Mouse (Mus musculus): ENCODE measurements around the gene Tor2a. TPM values are rescaled to one million over a fixed set of nuclear protein-coding genes. Genes with fewer than 3 reads are reported as not detected.
A peak's percentile ranks its signal among the peaks of the same experiment; 100 is the strongest.

The Tor2a gene
- polyA plus RNA-seq, 1 experiment from 2014 or later = 67.0 TPM

DNA sequence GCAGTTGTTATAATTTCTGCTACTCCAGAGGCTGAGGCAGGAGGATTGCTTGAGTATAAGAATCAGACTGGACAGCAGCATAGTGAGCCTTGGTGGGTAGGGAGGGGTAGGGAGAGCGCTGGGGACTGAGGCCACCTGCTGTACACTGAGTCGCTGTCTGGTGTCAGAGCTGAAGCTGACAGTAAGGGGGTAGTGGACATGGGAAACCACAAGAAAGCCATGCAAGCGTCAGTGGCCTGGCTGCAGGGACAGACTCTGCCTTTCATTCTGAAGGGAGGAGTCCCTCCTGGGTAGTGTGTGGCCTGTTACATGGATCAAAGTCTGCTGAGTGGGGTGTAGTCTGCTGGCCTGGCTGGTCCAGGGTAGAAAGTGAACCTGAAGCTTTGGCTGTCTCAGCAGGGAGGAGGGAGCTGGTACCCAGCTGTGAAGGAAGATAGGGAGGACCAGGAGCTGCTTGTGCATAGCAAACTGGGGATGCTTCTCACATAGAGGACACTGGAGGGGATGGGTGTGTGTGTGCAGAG, 20.7 kb upstream of the Tor2a start:
- Histone ChIP-seq H3K4me3 (replicated peaks; ENCODE audit: low read length) (no peak overlapping the region), H3K27me3 (ENCODE audit: control insufficient read depth, insufficient read depth, low read length) (no peaks in the 10 kb centered on the region), H3K36me3 (ENCODE audit: control insufficient read depth, insufficient read depth, low read length) (no peaks in the 10 kb centered on the region), H3K9me3 (replicated peaks; ENCODE audit: control insufficient read depth, low read length) (no peaks in the 10 kb centered on the region), H3K4me2 (ENCODE audit: low read depth, low read length) (no peak overlapping the region), H3K4me1 (ENCODE audit: control insufficient read depth, insufficient read depth, low read length) (peaks cover 23% of the 10 kb centered on the region), H3K27ac (ENCODE audit: low read length) (no peak overlapping the region), H3K9ac (ENCODE audit: low read length) (no peak overlapping the region)
- WGBS = 50% methylated on average over 3 of the region's 3 CpGs
- ATAC-seq (ENCODE audit: insufficient read depth, low FRiP score) = no peak

DNA sequence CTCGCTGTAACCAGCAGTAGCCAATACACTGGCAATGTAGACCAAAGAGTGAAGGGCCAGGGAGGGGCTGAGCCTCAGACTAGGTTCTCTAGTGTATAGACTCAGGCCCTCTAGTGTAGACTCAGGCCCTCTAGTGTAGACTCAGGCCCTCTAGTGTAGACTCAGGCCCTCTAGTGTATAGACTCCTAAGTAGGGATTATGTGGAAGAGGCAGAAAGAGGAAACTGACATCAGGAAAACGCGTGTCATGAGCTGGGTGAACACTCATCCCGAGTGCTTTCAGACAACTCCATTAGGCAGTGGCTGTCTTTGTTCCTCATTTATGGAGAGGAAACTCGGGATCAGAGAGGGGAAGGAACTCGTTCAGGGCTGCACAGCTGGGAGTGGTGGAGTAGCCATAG, 20.0 kb upstream of the Tor2a start:
- H3K9ac ChIP-seq (ENCODE audit: low read length) = no peak overlapping the region
- no peak for ATAC-seq (ENCODE audit: insufficient read depth, low FRiP score)
- peaks cover 24% of the 10 kb centered on the region for H3K4me1 ChIP-seq (ENCODE audit: control insufficient read depth, insufficient read depth, low read length)
- WGBS = 61% methylated on average over 6 of the region's 6 CpGs
- H3K4me2 ChIP-seq (ENCODE audit: low read depth, low read length) = no peak overlapping the region
- no peaks in the 10 kb centered on the region for H3K9me3 ChIP-seq (replicated peaks; ENCODE audit: control insufficient read depth, low read length)
- no peak overlapping the region for H3K4me3 ChIP-seq (replicated peaks; ENCODE audit: low read length)
- H3K27ac ChIP-seq (ENCODE audit: low read length) = no peak overlapping the region
- no peaks in the 10 kb centered on the region for H3K36me3 ChIP-seq (ENCODE audit: control insufficient read depth, insufficient read depth, low read length)
- H3K27me3 ChIP-seq (ENCODE audit: control insufficient read depth, insufficient read depth, low read length) = no peaks in the 10 kb centered on the region; the same call in 1 of the 2 replicates

GRCm38 (mm10) chr2:32739311-32739710, 17.7 kb upstream of the Tor2a start:
- no peaks in the 10 kb centered on the region for H3K9me3 ChIP-seq (replicated peaks; ENCODE audit: control insufficient read depth, low read length)
- 68% methylated on average over 4 of the region's 4 CpGs for WGBS
- no peak for ATAC-seq (ENCODE audit: insufficient read depth, low FRiP score)

GRCm38 (mm10) chr2:32740916-32741272, 16.1 kb upstream of the Tor2a start, which contains the start of gene 6330409D20Rik:
Gene 6330409D20Rik (minus strand): TSS chr2:32741016.
- Histone ChIP-seq H3K4me3 (replicated peaks; ENCODE audit: low read length) (peak within 1 kb of the TSS; percentile 52), H3K4me1 (ENCODE audit: control insufficient read depth, insufficient read depth, low read length) (peaks cover 16% of the 10 kb centered on the region), H3K9me3 (replicated peaks; ENCODE audit: control insufficient read depth, low read length) (no peaks in the 10 kb centered on the region), H3K36me3 (ENCODE audit: control insufficient read depth, insufficient read depth, low read length) (no peaks in the 10 kb centered on the region), H3K4me2 (ENCODE audit: low read depth, low read length) (peak within 1 kb of the TSS; percentile 91), H3K27ac (ENCODE audit: low read length) (no peak within 1 kb of the TSS), H3K27me3 (ENCODE audit: control insufficient read depth, insufficient read depth, low read length) (peaks cover 7% of the 10 kb centered on the region; the same call in 1 of the 2 replicates), H3K9ac (ENCODE audit: low read length) (peak within 1 kb of the TSS; percentile 68)
- WGBS = 11% methylated on average over 10 of the region's 11 CpGs
- ATAC-seq (ENCODE audit: insufficient read depth, low FRiP score) = no peak

More at GRCm38 (mm10) chr2:32739311-32739710, 17.7 kb upstream of the Tor2a start:
- H3K36me3 ChIP-seq (ENCODE audit: control insufficient read depth, insufficient read depth, low read length) = no peaks in the 10 kb centered on the region
- no peak overlapping the region for H3K4me2 ChIP-seq (ENCODE audit: low read depth, low read length)
- no peak overlapping the region for H3K9ac ChIP-seq (ENCODE audit: low read length)
- peaks cover 7% of the 10 kb centered on the region; the same call in 1 of the 2 replicates for H3K27me3 ChIP-seq (ENCODE audit: control insufficient read depth, insufficient read depth, low read length)
- H3K27ac ChIP-seq (ENCODE audit: low read length) = no peak overlapping the region
- no peak overlapping the region for H3K4me3 ChIP-seq (replicated peaks; ENCODE audit: low read length)
- peaks cover 26% of the 10 kb centered on the region for H3K4me1 ChIP-seq (ENCODE audit: control insufficient read depth, insufficient read depth, low read length)

- ATAC-seq (ENCODE audit: insufficient read depth, low FRiP score) = peak; percentile 37; the same call in 1 of the 2 replicates
- WGBS = 10% methylated on average over 56 of the region's 58 CpGs
- Histone ChIP-seq H3K9me3 (replicated peaks; ENCODE audit: control insufficient read depth, low read length) (no peaks in the 10 kb centered on the region), H3K4me2 (ENCODE audit: low read depth, low read length) (peak overlapping the region; percentile 91), H3K36me3 (ENCODE audit: control insufficient read depth, insufficient read depth, low read length) (no peaks in the 10 kb centered on the region), H3K4me3 (replicated peaks; ENCODE audit: low read length) (peak overlapping the region; percentile 52), H3K9ac (ENCODE audit: low read length) (peak overlapping the region; percentile 68), H3K27ac (ENCODE audit: low read length) (no peak overlapping the region), H3K4me1 (ENCODE audit: control insufficient read depth, insufficient read depth, low read length) (peaks cover 16% of the 10 kb centered on the region), H3K27me3 (ENCODE audit: control insufficient read depth, insufficient read depth, low read length) (peaks cover 7% of the 10 kb centered on the region; the same call in 1 of the 2 replicates)
These were observed 15.5 kb upstream of the Tor2a start for GRCm38 (mm10) chr2:32741273-32742172.

DNA sequence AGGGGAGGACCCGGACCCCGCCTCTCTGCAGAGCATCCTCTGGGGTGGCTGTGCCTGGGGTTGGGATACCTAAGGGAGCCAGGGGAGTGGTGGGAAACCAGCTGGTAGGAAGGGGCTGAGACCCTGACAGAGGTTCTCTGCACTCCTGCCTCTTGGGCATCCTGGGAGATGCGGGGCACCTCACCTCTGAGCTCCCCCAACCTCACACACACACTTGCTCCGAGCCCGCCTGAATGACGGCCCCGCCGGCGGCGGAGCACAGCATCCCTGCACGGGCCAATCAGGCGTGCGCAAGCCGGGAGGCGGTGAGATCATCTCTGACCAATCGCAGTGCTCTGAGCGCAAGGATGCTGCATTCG, 14.9 kb upstream of the Tor2a start:
- H3K4me3 ChIP-seq (replicated peaks; ENCODE audit: low read length) = peak overlapping the region; percentile 52
- H3K4me1 ChIP-seq (ENCODE audit: control insufficient read depth, insufficient read depth, low read length) = peaks cover 16% of the 10 kb centered on the region
- H3K27me3 ChIP-seq (ENCODE audit: control insufficient read depth, insufficient read depth, low read length) = peaks cover 7% of the 10 kb centered on the region; the same call in 1 of the 2 replicates
- no peaks in the 10 kb centered on the region for H3K36me3 ChIP-seq (ENCODE audit: control insufficient read depth, insufficient read depth, low read length)
- no peak overlapping the region for H3K9ac ChIP-seq (ENCODE audit: low read length)
- no peaks in the 10 kb centered on the region for H3K9me3 ChIP-seq (replicated peaks; ENCODE audit: control insufficient read depth, low read length)
- WGBS = 16% methylated on average over 18 of the region's 18 CpGs
- ATAC-seq (ENCODE audit: insufficient read depth, low FRiP score) = peak; percentile 30
- peak overlapping the region; percentile 91 for H3K4me2 ChIP-seq (ENCODE audit: low read depth, low read length)
- H3K27ac ChIP-seq (ENCODE audit: low read length) = no peak overlapping the region

DNA sequence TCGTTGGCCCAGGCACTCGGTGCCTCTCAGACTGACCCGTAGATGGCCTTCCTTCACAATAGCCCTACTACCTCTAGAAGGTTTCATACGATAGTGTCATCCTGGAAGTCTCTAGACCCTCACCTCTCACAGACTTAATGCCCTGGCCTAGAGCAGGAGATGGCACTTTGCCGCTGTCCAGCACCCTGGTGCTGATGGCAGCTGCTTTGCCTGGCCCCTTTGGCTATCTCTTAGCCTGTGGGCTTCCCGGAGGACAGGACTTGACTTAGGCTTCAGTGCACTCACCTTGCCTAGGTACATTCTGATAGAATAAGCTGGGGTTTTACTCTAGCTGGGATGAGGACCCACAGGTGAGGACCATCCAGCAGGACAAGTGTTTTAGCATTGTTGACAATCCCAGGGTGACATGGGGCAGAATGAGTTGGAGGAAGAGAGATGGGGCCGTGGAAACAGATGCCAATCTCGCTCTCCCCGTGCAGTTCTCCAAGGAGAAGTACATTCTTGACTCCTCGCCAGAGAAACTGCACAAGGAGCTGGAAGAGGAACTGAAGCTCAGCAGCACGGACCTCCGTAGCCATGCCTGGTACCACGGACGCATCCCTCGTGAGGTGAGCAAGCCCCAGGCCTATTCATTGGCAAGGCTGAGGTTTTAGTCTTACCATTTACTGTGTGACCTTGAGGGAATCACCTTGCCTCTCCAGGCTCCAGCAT, 12.6 kb upstream of the Tor2a start:
- Histone ChIP-seq H3K4me1 (ENCODE audit: control insufficient read depth, insufficient read depth, low read length) (peaks cover 16% of the 10 kb centered on the region), H3K9me3 (replicated peaks; ENCODE audit: control insufficient read depth, low read length) (no peaks in the 10 kb centered on the region), H3K27me3 (ENCODE audit: control insufficient read depth, insufficient read depth, low read length) (peaks cover 7% of the 10 kb centered on the region; the same call in 1 of the 2 replicates), H3K9ac (ENCODE audit: low read length) (no peak overlapping the region), H3K27ac (ENCODE audit: low read length) (no peak overlapping the region), H3K36me3 (ENCODE audit: control insufficient read depth, insufficient read depth, low read length) (no peaks in the 10 kb centered on the region), H3K4me3 (replicated peaks; ENCODE audit: low read length) (no peak overlapping the region), H3K4me2 (ENCODE audit: low read depth, low read length) (no peak overlapping the region)
- 66% methylated on average over 15 of the region's 15 CpGs for WGBS
- no peak for ATAC-seq (ENCODE audit: insufficient read depth, low FRiP score)

DNA sequence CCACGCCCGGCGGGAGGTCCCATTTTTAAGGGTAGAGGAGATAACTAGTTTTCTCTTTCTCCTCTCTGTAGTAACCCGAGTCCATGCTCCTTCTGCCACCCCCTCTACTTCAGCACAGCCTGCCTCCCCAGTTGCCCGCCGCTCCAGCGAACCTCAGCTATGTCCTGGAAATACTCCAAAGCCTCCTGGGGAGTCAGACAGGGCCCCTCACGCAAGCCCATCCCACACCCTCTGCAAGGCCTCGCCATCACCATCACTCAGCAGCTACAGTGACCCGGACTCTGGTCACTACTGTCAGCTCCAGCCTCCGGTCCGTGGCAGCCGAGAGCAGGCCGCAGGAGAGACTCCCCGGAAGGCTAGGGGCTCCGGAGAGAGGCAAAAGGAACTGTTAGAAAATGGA, 8.0 kb upstream of the Tor2a start:
- Histone ChIP-seq H3K4me2 (ENCODE audit: low read depth, low read length) (no peak overlapping the region), H3K9ac (ENCODE audit: low read length) (no peak overlapping the region), H3K4me3 (replicated peaks; ENCODE audit: low read length) (no peak overlapping the region), H3K36me3 (ENCODE audit: control insufficient read depth, insufficient read depth, low read length) (no peaks in the 10 kb centered on the region), H3K9me3 (replicated peaks; ENCODE audit: control insufficient read depth, low read length) (no peaks in the 10 kb centered on the region), H3K27me3 (ENCODE audit: control insufficient read depth, insufficient read depth, low read length) (no peaks in the 10 kb centered on the region), H3K27ac (ENCODE audit: low read length) (no peak overlapping the region), H3K4me1 (ENCODE audit: control insufficient read depth, insufficient read depth, low read length) (0 out of 2 replicates have a peak, but pooled peaks cover 6% of the 10 kb centered on the region)
- ATAC-seq (ENCODE audit: insufficient read depth, low FRiP score) = no peak
- WGBS = 90% methylated on average over 16 of the region's 16 CpGs

DNA sequence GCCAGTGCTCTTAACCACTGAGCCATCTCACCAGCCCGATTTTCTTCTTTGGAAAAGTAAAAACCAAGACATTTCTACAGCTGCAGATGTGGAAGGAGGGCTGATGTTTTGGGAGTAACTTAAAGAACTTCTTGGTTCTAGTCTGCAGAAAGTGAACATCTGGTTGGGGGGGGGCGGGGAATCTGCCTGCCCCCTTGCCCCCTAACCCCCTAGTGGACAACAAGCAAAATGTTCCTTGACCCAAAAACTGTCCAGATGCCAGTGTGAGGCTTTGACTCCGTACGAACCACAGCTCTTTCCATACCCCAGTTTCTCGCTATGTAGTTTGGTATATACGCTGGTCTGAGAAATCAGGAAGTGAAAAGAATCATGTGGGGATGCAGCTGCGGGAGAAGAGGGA, 6.8 kb upstream of the Tor2a start:
- Histone ChIP-seq H3K9ac (ENCODE audit: low read length) (no peak overlapping the region), H3K4me2 (ENCODE audit: low read depth, low read length) (no peak overlapping the region), H3K36me3 (ENCODE audit: control insufficient read depth, insufficient read depth, low read length) (no peaks in the 10 kb centered on the region), H3K9me3 (replicated peaks; ENCODE audit: control insufficient read depth, low read length) (no peaks in the 10 kb centered on the region), H3K27me3 (ENCODE audit: control insufficient read depth, insufficient read depth, low read length) (no peaks in the 10 kb centered on the region), H3K27ac (ENCODE audit: low read length) (no peak overlapping the region), H3K4me1 (ENCODE audit: control insufficient read depth, insufficient read depth, low read length) (0 out of 2 replicates have a peak, but pooled peaks cover 6% of the 10 kb centered on the region), H3K4me3 (replicated peaks; ENCODE audit: low read length) (no peak overlapping the region)
- WGBS = 71% methylated on average over 7 of the region's 7 CpGs
- ATAC-seq (ENCODE audit: insufficient read depth, low FRiP score) = no peak

Data from stomach, embryonic 16.5 days (tissue).